Mouse (Mus musculus) CD4-positive, CD25-positive, alpha-beta regulatory T cell, adult 4 months (primary cell): Measurements from ENCODE around the gene Fam192a. TPM values are rescaled to one million over a fixed set of nuclear protein-coding genes. Genes with fewer than 3 reads are reported as not detected.
A peak's percentile ranks its signal among the peaks of the same experiment; 100 is the strongest.

ENCODE experiments used
- ATAC-seq: one replicate; pipeline ENCODE4 v1.8.0; 2017
- polyA plus RNA-seq, 2 experiments: library from polyadenylated mRNA; unstranded; fragments of 100-300 nt; shearing (Covaris generic); gene quantifications; one replicate each; pipeline ENCODE4 v1.2.1; 2017

Fam192a gene
- 10 to 100 TPM; 80.6 to 84.1 TPM for polyA plus RNA-seq

DNA sequence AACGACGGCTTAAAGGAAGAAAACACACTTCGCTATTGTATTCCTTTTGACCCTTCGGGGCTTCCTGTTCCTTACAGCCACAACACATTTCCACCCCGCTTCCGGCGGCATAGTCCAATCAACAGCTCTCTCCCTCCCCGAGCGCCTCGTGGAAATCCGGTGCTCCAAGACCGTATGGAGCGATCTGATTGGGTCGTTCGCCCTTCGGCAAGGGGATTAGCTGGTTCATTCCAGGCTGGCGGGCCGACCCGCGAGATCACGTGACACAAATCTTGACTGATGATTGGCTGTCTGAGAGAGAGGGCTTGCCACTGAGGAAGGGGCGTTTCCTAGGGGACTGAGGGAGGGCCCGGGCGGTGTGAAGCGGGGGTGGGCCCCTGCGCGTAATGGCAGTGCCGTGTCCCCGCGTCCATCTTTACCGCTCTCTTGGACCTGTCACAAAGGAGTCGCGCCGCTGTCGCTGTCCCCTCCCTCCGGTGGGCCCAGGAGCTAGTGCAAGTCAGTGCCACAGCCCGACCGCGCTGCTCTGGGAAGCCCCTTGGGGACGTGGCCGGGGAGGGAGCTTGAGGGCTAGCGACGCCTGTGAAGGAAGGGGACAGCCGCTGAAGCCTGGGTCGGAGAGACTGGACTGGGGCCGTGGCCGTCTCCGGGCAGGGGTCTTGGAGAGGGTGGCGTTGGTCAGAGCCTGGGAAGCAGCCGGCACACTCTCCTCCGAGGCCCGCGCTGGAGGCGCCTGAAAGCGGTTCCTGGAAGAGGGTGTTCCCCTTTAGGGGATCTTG lies at the start of gene Fam192a, which contains the start of gene Rspry1:
Fam192a (minus strand) TSS at position 391 of the 779 bp plus-strand sequence.
Rspry1 (plus strand) TSS at position 331 of the 779 bp plus-strand sequence.
- peak; percentile 95 for ATAC-seq

DNA sequence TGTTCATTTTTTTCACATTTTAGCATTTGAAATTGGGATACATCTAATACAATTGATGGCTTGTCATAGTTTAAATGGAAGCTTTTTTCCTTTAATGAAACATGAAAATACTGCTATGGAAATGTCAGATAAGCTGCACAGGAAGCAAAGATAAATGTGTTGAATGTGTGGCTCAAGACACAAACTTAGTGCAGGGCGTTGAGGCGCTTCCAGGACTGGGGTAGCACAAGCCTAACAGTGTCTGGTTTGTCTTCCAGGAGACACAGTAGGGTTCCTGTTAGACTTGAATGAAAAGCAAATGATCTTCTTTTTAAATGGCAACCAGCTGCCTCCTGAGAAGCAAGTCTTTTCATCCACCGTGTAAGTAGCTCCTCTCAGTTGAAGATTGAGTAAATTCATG lies 47.7 kb upstream of the Fam192a start:
- no peak for ATAC-seq

DNA sequence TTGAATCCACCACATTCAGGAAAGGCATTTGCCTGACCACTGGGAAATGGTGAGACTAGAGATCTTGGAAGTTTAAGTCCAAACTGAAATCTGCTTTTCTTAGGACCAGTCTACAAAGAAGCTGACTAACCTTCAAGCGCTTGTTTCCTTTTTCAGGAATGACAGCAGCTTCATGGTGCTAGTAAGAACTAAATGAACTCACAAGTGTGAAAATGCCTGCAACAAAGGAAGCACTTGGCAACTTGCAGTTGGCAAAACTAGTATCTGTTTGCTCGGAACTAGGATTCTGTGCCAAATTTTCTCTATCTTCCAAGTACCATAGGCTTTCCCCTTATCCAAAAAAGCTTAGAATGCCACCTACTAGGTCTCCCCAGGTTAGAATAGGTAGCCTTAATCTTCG lies 44.4 kb upstream of the Fam192a start:
- no peak for ATAC-seq

DNA sequence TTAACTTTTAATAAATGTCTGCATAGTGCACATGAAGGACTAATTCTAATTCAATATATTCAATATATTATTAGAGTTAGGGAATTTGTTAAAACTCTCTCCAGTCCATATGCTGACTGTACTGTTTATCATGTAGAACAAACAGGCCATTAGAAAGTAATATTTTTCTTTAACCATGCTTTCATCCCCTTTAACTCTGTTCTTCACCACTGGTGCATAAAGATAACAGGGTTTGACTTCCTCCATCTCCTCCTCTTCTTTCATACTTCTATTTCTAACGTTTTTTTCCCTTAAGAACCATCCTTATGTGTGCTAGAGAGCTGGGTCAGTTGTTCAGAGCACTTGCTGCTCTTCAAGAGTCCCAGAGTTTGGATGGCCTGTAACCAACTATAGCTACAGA lies 43.4 kb upstream of the Fam192a start:
- ATAC-seq = no peak

DNA sequence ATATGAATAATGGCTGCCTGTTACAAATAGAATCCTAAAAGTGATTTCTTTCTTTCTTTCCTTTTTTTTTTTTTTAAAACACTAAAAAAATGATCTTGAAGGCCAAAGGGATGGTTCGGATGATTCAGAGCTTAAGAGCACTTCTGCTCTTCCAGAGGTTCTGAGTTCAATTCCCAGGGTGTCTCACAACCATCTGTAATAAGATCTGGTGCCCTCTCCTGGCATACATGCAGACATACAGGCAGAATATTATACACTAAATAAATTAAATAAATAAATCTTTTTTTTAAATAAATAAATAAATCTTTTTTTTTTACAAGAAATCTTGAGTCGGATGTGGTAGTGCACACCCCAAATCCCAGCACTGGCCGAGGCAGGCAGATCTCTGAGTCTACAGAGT lies 40.1 kb upstream of the Fam192a start:
- ATAC-seq = no peak

DNA sequence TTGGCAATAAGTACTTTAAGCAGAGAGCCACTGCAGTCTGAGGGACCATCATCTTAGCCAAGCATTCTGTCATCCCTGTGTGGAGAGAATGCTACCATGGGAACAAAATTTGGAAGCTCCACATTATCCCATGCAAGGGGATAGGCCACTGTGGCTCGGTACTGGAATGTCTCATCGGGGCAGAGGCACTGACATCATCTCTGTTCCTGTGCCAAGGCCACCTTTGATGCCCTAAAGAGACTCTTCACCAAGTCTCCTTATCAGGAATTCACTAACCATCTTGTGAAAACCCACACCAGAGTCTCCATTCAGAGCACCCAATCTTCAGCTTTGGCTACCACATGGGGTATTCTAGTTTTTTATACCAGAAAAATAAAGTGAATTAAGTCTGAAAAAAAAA lies 39.4 kb upstream of the Fam192a start:
- ATAC-seq = no peak

DNA sequence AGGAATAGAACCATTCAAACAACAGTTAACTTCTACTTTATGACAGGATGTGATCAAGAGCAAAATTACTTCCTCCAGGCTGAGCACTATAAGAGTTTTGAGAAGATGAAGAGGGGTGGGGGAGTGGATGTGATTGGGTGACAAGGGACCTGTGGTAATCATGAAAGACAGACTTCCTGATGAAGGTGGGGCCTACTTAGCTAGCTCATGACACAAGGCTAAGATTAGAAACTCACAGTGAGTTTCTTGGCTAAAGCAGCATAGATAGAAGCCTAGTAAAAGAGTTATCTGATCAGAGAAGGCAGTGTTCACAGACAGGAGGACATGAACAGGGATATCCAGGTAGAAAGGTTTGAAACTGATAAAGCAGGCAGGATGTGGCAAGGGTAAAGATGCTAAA lies 32.4 kb upstream of the Fam192a start:
- ATAC-seq = peak; percentile 96

DNA sequence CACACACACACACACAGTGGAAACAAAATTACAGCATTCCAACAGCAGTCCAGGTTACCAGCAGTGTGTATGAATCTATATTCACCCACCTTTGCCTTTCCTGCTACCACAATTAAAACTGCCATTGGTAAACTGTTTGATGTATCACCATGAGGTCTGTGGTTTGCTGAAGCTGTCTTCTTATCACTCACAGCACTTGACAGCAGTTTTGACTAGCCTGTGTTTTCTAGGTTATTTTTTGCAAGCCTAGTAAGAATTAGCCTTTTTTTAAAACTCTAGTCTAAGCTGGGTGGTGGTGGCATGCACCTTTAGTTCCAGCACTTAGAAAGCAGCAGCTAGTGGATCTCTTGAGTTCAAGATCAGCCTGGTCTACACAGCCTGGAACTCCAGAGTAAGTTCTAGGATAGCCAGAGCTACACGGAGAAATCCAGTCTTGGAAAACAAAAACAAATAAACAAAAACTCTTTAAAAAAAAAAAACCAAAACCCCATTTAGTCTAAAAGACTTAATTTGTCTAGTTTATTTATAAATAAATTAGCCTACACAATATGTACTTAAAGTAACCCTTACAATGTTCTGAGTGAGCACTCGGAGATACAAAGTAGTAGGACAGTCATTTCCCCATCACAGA lies 31.9 kb upstream of the Fam192a start:
- peak; percentile 50 for ATAC-seq

DNA sequence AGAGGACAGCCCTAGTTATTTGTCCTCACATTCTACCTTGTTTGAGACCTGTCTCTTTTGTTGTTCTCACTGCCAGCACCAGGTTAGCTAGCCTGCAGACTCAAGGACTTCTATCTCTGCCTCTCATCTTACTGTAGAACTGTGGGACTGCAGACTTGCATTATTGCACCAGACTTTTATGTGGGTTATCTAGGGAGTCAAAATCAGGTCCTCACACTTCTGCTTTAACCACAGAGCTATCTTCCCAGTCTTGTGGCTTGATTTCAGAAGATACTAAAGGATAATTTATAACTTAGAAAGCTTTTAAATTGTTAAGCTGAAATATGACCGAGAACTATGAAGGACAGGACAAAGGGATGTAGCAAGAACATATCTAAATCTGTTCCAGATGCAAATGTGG lies 23.1 kb upstream of the Fam192a start:
- ATAC-seq = no peak

DNA sequence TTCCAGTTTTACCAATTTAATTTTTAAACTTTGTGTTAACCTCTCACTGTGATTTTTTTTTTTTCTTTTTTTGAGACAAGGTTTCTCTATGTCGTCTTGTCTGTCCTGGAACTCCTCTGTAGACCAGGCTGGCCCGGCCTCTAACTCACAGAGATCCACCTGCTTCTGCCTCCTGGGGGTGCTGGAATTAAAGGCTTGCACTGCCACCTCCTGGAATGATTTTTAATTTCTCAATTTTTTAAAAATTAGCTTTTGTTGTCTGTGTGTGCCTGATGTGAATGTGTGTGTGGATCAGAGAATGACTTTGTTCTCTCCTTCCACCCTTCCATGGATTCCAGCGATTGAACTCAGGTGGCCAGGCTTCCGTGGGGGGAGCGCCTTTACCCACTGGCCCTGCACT lies 5.3 kb upstream of the Fam192a start:
- ATAC-seq = no peak

DNA sequence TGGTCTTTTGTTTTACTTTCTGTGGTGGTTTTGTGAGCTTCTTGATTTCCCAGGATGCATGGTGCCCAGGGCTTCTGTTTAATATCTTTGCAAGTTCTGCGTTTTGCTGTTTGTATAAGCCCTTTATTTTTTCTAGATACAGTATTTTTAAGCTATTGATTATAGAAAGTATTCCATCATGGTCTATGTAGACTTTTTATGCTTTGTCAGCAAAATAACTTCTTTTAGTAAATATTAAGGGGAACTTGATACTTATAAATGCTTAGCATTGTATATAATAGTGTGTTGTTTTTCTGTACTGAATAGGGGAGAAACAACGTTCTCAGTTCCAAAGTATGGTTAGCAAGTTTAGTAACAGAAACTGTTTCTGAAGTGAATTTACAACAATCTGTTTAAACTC lies 2.2 kb upstream of the Fam192a start:
- no peak for ATAC-seq

DNA sequence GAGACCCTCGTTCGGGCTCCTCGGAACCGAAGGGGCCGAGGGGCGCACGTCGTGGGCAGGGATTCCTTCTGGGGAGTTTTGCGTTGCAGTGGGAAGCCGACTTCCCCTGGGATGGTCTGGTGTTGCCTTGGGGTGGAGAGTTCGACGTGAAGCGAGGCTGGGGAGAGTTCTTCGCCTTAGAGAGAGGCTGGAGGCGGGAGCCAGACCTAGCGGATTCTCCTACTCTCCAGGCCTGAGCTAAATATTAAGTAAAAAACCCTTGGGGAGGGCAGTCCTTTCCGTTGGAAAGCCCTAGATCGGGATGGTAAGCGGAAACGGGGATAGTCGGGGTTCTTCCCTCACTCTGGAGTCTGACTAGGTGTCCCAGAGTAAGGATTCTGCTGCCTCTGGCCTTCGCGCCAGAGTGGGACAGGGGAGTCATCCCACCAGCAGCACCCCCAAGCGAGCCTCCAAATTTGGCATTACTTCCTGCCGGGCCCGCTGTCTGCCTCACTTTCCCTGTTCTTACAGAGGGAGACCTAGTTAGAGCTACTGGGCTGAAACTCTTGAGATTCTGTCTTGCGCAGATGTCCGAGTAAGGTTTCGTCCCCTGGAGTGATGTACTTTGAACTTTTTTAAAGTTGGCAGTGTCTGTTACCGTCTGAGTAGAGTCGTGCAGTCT lies 804 bp upstream of the Fam192a start:
- no peak for ATAC-seq

DNA sequence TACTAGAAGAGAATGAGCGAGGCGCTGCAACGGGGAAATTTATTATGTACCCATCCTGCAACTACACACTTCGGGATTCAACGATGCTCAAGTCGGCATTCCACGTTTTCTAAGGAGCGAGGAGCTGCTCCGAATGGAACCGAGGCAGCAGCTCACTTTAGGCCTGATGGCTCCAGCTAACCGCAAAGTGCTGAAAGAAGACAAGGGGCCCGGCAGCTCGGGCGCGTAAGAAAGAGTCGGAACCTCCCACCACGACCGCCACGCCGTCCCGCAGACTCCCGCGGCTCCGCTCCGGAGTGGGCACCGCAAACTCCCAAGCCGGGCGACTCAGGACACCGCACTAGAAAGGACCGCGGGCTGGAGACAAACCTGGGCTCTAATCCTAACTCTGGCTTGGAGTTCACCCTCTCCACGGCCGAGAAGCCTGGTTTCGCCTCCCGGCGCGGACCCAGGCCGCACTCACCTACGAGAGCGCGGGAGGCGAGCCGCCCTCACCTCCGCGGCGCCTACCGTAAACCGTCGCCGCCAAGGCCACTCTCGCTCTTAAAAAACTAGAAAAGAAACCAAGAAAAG lies 677 bp downstream of the Fam192a start:
- no peak for ATAC-seq

DNA sequence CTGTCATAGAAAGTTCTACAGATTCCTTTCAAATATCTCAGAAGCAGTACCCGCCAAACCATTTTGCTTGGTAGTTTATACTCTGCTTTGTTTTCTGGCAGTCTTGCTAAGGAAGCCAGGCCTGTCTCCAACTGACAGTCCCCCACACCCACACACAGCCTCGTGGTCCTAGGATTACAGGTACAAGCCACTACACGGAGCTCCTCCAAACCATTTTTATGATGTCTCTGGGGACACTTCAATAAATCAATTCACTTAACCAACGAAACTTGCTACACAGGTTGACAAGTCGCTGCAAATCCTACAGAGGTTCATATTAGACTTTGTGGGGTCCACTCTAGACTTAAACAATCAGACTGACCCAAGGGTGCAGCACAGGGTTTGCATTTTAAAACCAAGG lies 1.3 kb downstream of the Fam192a start:
- no peak for ATAC-seq

DNA sequence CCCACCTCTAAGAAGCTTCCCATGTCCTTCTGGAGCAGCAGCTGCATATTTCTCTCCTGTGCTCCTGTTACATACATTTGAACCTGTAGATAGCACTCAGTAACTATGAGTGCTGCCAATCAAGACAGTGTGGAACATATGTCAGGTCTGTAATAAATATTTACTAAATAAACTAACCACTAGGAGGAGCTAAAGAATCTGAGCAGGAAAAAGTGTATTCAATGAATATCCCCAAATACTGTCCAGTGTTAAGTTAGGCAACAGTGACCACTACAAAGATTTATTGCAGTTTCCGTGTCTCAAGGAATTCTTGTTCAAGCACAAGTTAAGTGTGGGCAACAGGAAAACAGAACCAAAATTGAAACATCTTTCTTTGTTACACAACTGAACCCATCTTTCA lies 7.6 kb downstream of the Fam192a start:
- ATAC-seq = peak; percentile 49

DNA sequence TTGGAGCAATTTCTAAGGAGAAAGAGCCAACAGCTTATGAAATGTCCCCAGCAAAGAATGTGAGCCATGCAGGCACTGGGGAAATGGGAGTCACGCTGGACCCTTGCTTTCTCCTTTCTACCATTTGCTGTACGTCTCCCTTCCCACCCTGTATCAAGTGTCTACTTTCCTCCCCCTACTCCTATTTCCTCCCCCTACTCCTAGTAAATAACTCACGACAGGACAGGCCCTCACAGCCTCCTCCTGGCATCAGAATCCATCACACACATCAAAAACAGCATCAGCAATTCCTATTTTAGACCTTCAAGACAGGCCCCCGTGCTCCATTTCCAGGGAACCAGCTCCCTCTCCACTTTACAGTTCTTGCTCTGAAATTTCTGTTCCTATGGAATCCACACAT lies 10.1 kb downstream of the Fam192a start:
- ATAC-seq = no peak

DNA sequence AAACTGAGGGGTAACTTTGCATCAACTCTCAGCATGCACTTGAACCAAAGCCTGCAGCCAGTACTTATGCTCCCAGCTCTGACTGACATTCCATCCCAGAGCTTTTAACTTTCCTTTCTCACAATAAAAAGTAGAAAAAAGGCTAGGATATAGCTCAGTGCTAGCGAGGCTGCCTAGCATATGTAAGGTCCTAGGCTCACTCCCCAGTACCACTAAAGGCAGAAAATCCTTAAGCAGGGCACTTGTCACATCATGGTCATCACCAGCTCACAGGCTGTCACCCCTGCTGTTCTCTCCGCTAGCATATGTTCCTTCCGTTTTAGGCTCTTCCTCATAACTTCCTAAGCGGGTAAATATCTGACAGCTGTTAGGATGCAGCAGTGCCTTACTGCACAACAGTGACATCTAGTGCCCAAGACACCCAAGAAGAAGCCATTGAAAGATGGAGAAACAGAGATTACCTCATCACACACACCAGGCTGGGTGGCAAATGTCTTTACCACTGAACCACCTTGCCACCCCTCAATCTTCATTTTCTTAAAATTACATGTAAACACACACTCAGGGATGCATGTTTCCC lies 17.5 kb downstream of the Fam192a start:
- ATAC-seq = no peak

DNA sequence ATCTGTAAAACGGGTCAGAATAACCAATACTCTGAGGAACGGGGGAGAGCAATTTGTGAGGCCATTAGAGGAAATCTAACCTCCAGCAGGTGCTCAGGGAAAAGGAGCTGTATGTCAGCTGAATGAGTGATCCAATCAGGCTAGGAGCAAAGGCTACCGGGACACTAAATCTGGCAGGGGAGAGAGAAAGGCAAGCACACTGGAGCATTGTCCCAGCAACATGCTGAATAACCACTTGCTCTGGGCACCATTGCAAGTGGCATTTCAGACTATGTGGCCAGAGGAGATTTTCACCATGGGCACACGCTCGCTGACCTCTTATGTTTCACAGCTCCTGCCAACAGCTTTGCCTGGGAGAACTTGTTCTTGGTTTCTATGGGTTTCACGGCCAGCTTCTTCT lies 19.2 kb downstream of the Fam192a start:
- no peak for ATAC-seq

DNA sequence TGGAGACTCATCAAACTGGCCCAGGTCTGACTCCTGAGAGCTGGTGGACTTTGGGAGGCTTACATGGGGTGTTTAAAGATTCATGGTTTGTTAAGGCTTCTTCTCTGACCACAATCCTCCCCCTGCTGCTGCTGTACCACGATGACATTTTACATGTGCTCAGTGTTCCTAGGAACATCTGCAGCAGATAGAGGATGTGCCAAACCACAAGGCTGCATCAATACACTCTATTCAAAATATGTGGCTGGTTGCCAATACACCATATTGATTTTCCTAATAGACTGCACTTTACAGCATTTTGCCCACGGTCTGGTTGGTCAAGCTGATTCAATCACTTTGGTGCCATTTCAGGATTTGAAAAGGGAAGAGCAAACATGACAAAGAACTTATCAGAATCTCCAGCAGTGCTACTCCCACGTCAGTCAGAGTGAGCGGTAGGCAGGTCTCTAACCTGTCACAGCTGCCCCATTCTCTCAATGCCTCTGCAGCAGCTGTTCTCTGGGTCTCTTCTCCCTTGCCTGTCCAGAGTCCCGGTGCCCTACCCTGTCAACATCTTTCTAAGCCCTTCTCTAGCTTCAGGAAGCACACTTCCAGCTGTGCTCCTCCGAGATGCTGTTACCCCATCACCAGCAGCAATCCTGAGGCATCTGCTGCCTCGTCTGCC lies 19.8 kb downstream of the Fam192a start:
- ATAC-seq = no peak

DNA sequence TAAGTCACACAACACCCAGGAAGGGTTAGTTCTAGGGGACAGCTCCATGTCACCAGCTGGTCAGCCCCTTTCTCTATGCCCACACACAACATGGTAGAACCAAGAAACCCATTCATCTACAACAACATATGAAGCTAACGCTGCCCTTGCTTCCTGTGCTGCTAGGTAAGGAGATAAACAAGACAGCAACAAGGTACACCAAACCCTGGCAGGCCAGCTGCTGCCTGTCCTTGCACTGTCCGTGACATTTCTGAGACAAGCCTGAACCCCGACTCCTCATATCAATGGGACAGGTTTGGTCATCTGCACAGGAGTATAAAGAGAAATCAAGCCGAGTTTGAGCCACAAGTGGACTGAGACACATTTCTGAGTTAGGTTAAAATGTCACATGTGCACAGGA lies 26.6 kb downstream of the Fam192a start:
- no peak for ATAC-seq

DNA sequence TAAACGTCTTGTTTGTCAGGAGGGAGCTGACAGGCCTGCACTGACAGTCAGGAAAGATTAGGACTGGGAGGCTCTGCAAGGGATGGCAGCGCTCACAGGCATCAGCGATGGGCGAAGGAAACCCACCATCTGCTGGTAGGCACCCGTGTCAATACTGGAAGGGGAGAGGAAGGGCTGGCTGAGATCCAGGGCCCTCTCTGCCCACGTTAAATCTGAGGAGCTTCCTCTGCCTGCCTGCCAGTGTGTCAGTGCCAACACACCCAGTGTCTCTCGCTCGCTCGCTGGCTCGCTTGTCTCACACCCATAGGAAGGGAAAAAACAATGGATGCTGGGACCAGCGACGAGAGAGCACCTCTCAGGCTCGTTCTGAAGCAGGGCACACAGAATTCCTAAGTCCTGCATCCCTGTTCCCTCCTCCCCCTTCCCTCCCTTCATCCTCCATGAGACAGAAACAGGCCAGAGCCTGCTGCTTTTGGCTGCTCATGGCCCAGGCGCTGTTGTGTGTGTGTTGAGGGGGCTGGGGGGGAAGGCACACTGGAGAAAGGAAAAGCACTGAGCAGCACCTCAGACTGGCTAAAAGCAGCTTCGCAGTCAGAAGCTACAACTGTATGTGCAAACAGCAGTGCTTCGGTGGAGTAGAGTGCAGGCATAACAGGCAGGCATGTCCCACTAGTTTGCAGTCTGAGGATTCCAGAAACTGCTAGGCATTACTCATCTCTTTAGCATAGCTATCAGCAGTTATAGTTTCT lies 27.5 kb downstream of the Fam192a start:
- ATAC-seq = no peak

DNA sequence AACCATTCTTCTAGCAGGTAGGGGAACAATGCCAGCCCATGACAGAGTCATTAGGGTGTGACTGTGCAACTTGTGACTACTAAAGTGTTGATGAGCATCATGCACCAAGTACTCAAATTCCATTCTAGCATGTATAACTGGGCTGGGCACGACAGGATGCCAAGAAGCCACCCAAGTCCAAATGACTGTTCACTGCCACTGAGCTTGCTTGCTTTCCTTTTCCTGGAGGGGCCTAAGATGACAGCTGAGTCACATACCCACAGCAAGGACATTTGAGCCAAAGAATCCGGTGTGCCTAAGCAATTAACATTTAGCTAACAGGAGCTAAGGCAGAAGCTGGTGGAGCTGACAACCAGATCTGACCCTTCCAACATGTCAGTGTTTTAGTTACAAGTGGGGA lies 29.9 kb downstream of the Fam192a start:
- no peak for ATAC-seq
